Mouse (Mus musculus) CD8-positive naive resting alpha-beta T cell, adult 57 days (primary cell): Measurements from ENCODE around the gene Akap13. TPM values are rescaled to one million over a fixed set of nuclear protein-coding genes. Genes with fewer than 3 reads are reported as not detected.

ENCODE experiments used
- total RNA-seq: library from RNA; stranded (reverse); gene quantifications from one replicate; pipeline ENCODE4 v1.2.4, GENCODE M21; 2023

Akap13 gene
- 481 TPM for total RNA-seq

GRCm38 (mm10) chr7:75455223-75456151, at the start of gene Akap13:
Gene Akap13 (plus strand): TSS chr7:75455534.

Other genes starting within 250 kb of the Akap13 start
- not detected for gene Sv2b, start 146.3 kb upstream of the Akap13 start, total RNA-seq